Mouse (Mus musculus): ENCODE data around the gene Zdhhc17. TPM values are rescaled to one million over a fixed set of nuclear protein-coding genes. Genes with fewer than 3 reads are reported as not detected.

Zdhhc17 gene
- polyA plus RNA-seq, 1 experiment from 2014 or later = 27.0 TPM

- H3K27me3 ChIP-seq (ENCODE audit: insufficient read depth, low read length) = no peaks in the 10 kb centered on the region
- 71% methylated on average over 13 of the region's 13 CpGs for WGBS
- H3K4me2 ChIP-seq = peak overlapping the region; percentile 21; the same call in 1 of the 2 replicates
- H3K9ac ChIP-seq = no peak overlapping the region
- ATAC-seq (ENCODE audit: insufficient read depth) = no peak
- H3K4me3 ChIP-seq (ENCODE audit: low read depth, low read length) = no peak overlapping the region
- H3K4me1 ChIP-seq (ENCODE audit: insufficient read depth) = peaks cover 12% of the 10 kb centered on the region; the same call in 1 of the 2 replicates
- peaks cover 9% of the 10 kb centered on the region; the same call in 1 of the 2 replicates for H3K36me3 ChIP-seq (ENCODE audit: insufficient read depth)
- H3K27ac ChIP-seq (ENCODE audit: low read depth) = peak overlapping the region; percentile 21; the same call in 1 of the 2 replicates
- no peak for DNase-seq
- TF ChIP-seq CTCF (IDR thresholded peaks at IDR 0.05; ENCODE audit: low read depth) = no peak
- H3K9me3 ChIP-seq (ENCODE audit: low read depth, low read length) = no peaks in the 10 kb centered on the region
Measured at GRCm38 (mm10) chr10:110931161-110931912, 78.6 kb downstream of the Zdhhc17 start.

- H3K4me2 ChIP-seq = no peak overlapping the region
- TF ChIP-seq CTCF (IDR thresholded peaks at IDR 0.05; ENCODE audit: low read depth) = no peak
- DNase-seq (no peak), ATAC-seq (ENCODE audit: insufficient read depth) (no peak)
- H3K9me3 ChIP-seq (ENCODE audit: low read depth, low read length) = no peaks in the 10 kb centered on the region
- H3K4me3 ChIP-seq (ENCODE audit: low read depth, low read length) = no peak overlapping the region
- no peaks in the 10 kb centered on the region for H3K27me3 ChIP-seq (ENCODE audit: insufficient read depth, low read length)
- peaks cover 12% of the 10 kb centered on the region; the same call in 1 of the 2 replicates for H3K4me1 ChIP-seq (ENCODE audit: insufficient read depth)
- 64% methylated on average over 4 of the region's 4 CpGs for WGBS
- no peak overlapping the region for H3K9ac ChIP-seq
- no peaks in the 10 kb centered on the region for H3K36me3 ChIP-seq (ENCODE audit: insufficient read depth)
- H3K27ac ChIP-seq (ENCODE audit: low read depth) = no peak overlapping the region
Measured at GRCm38 (mm10) chr10:110929756-110930155, 80.2 kb downstream of the Zdhhc17 start.

GRCm38 (mm10) chr10:110927491-110927890, 82.4 kb downstream of the Zdhhc17 start:
- H3K4me1 ChIP-seq (ENCODE audit: insufficient read depth) = peaks cover 15% of the 10 kb centered on the region; the same call in 1 of the 2 replicates
- peak; percentile 64 for DNase-seq
- no peaks in the 10 kb centered on the region for H3K36me3 ChIP-seq (ENCODE audit: insufficient read depth)
- H3K4me3 ChIP-seq (ENCODE audit: low read depth, low read length) = no peak overlapping the region
- H3K27ac ChIP-seq (ENCODE audit: low read depth) = peak overlapping the region; percentile 33; the same call in 1 of the 2 replicates
- ATAC-seq (ENCODE audit: insufficient read depth) = peak; percentile 64; the same call in 1 of the 2 replicates
- no peak overlapping the region for H3K9ac ChIP-seq
- no peak for TF ChIP-seq CTCF (IDR thresholded peaks at IDR 0.05; ENCODE audit: low read depth)
- 28% methylated on average over 11 of the region's 11 CpGs for WGBS
- H3K4me2 ChIP-seq = no peak overlapping the region
- H3K27me3 ChIP-seq (ENCODE audit: insufficient read depth, low read length) = no peaks in the 10 kb centered on the region
- H3K9me3 ChIP-seq (ENCODE audit: low read depth, low read length) = no peaks in the 10 kb centered on the region

- peak overlapping the region; percentile 14; the same call in 1 of the 2 replicates for H3K9ac ChIP-seq
- H3K4me2 ChIP-seq = peak overlapping the region; percentile 88
- ATAC-seq (ENCODE audit: insufficient read depth) (no peak), DNase-seq (no peak)
- H3K27ac ChIP-seq (ENCODE audit: low read depth) = no peak overlapping the region
- 73% methylated on average over 9 of the region's 9 CpGs for WGBS
- no peaks in the 10 kb centered on the region for H3K9me3 ChIP-seq (ENCODE audit: low read depth, low read length)
- peak overlapping the region; percentile 8; the same call in 1 of the 2 replicates for H3K4me3 ChIP-seq (ENCODE audit: low read depth, low read length)
- TF ChIP-seq CTCF (IDR thresholded peaks at IDR 0.05; ENCODE audit: low read depth) = no peak
- H3K36me3 ChIP-seq (ENCODE audit: insufficient read depth) = no peaks in the 10 kb centered on the region
- H3K4me1 ChIP-seq (ENCODE audit: insufficient read depth) = peaks cover 17% of the 10 kb centered on the region; the same call in 1 of the 2 replicates
- no peaks in the 10 kb centered on the region for H3K27me3 ChIP-seq (ENCODE audit: insufficient read depth, low read length)
Measured at GRCm38 (mm10) chr10:110922612-110923011, 87.3 kb downstream of the Zdhhc17 start.

- peak overlapping the region; percentile 67 for H3K4me3 ChIP-seq (ENCODE audit: low read depth, low read length)
- H3K9ac ChIP-seq = no peak overlapping the region
- WGBS = 58% methylated on average over 3 of the region's 3 CpGs
- ATAC-seq (ENCODE audit: insufficient read depth) (no peak), DNase-seq (no peak)
- H3K27me3 ChIP-seq (ENCODE audit: insufficient read depth, low read length) = no peaks in the 10 kb centered on the region
- peaks cover 10% of the 10 kb centered on the region; the same call in 1 of the 2 replicates for H3K4me1 ChIP-seq (ENCODE audit: insufficient read depth)
- H3K27ac ChIP-seq (ENCODE audit: low read depth) = no peak overlapping the region; the same call in 1 of the 2 replicates
- no peak for TF ChIP-seq CTCF (IDR thresholded peaks at IDR 0.05; ENCODE audit: low read depth)
- no peaks in the 10 kb centered on the region for H3K9me3 ChIP-seq (ENCODE audit: low read depth, low read length)
- peak overlapping the region; percentile 88 for H3K4me2 ChIP-seq
- no peaks in the 10 kb centered on the region for H3K36me3 ChIP-seq (ENCODE audit: insufficient read depth)
Measured at GRCm38 (mm10) chr10:110921890-110922289, 88.0 kb downstream of the Zdhhc17 start.

- peak; percentile 44 for DNase-seq
- peak overlapping the region; percentile 73 for H3K9ac ChIP-seq
- no peaks in the 10 kb centered on the region for H3K9me3 ChIP-seq (ENCODE audit: low read depth, low read length)
- H3K36me3 ChIP-seq (ENCODE audit: insufficient read depth) = no peaks in the 10 kb centered on the region
- peak overlapping the region; percentile 67 for H3K4me3 ChIP-seq (ENCODE audit: low read depth, low read length)
- 0 out of 2 replicates have a peak, but pooled peaks cover 9% of the 10 kb centered on the region for H3K4me1 ChIP-seq (ENCODE audit: insufficient read depth)
- H3K27ac ChIP-seq (ENCODE audit: low read depth) = peak overlapping the region; percentile 97
- no peaks in the 10 kb centered on the region for H3K27me3 ChIP-seq (ENCODE audit: insufficient read depth, low read length)
- no peak for TF ChIP-seq CTCF (IDR thresholded peaks at IDR 0.05; ENCODE audit: low read depth)
- peak overlapping the region; percentile 88 for H3K4me2 ChIP-seq
- ATAC-seq (ENCODE audit: insufficient read depth) = peak; percentile 59
- 1% methylated on average over 15 of the region's 15 CpGs for whole genome bisulfite sequencing
Measured at GRCm38 (mm10) chr10:110920368-110920950, 89.5 kb downstream of the Zdhhc17 start.

Measured in lung, embryonic 14.5 days (tissue).